Mouse (Mus musculus): ENCODE measurements around the gene Vps13d. TPM values are rescaled to one million over a fixed set of nuclear protein-coding genes. Genes with fewer than 3 reads are reported as not detected.

The Vps13d gene
- polyA plus RNA-seq, 1 experiment from 2014 or later, result 3.5 TPM

- WGBS (ENCODE audit: insufficient replicate concordance), result 83% methylated on average over 7 of the region's 7 CpGs
- Histone ChIP-seq H3K36me3 (replicated peaks) (peaks cover 17% of the 10 kb centered on the region), H3K9ac (no peak overlapping the region), H3K4me2 (no peak overlapping the region), H3K27me3 (no peaks in the 10 kb centered on the region), H3K27ac (replicated peaks) (no peak overlapping the region), H3K4me1 (replicated peaks) (no peaks in the 10 kb centered on the region; the same call in 1 of the 2 replicates), H3K4me3 (replicated peaks) (no peak overlapping the region), H3K9me3 (replicated peaks) (no peaks in the 10 kb centered on the region)
- no peak for ATAC-seq (ENCODE audit: insufficient read depth)
Measured at GRCm38 (mm10) chr4:144931167-144931566, 263.6 kb downstream of the Vps13d start.

- ATAC-seq (ENCODE audit: insufficient read depth), result no peak
- Histone ChIP-seq H3K9ac (no peak overlapping the region), H3K4me1 (replicated peaks) (no peaks in the 10 kb centered on the region; the same call in 1 of the 2 replicates), H3K27me3 (no peaks in the 10 kb centered on the region), H3K27ac (replicated peaks) (no peak overlapping the region), H3K9me3 (replicated peaks) (no peaks in the 10 kb centered on the region), H3K4me3 (replicated peaks) (no peak overlapping the region), H3K4me2 (no peak overlapping the region), H3K36me3 (replicated peaks) (peaks cover 20% of the 10 kb centered on the region)
- WGBS (ENCODE audit: insufficient replicate concordance), result 26% methylated on average over 10 of the region's 10 CpGs
Measured at GRCm38 (mm10) chr4:144930366-144930765, 264.4 kb downstream of the Vps13d start.

GRCm38 (mm10) chr4:144929811-144930221, 265.0 kb downstream of the Vps13d start:
- no peak for ATAC-seq (ENCODE audit: insufficient read depth)
- Histone ChIP-seq H3K36me3 (replicated peaks) (peaks cover 20% of the 10 kb centered on the region), H3K4me1 (replicated peaks) (no peaks in the 10 kb centered on the region; the same call in 1 of the 2 replicates), H3K9ac (no peak overlapping the region), H3K9me3 (replicated peaks) (no peaks in the 10 kb centered on the region), H3K4me2 (no peak overlapping the region), H3K27me3 (no peaks in the 10 kb centered on the region), H3K4me3 (replicated peaks) (no peak overlapping the region), H3K27ac (replicated peaks) (no peak overlapping the region)
- WGBS (ENCODE audit: insufficient replicate concordance), result 67% methylated on average over 1 of the region's 1 CpGs

GRCm38 (mm10) chr4:144928693-144929436, 265.9 kb downstream of the Vps13d start:
- no peak overlapping the region for H3K4me2 ChIP-seq
- no peak overlapping the region for H3K9ac ChIP-seq
- WGBS (ENCODE audit: insufficient replicate concordance), result 66% methylated on average over 5 of the region's 5 CpGs
- no peak for ATAC-seq (ENCODE audit: insufficient read depth)
- H3K4me3 ChIP-seq (replicated peaks), result no peak overlapping the region
- no peak overlapping the region for H3K27ac ChIP-seq (replicated peaks)
- no peaks in the 10 kb centered on the region; the same call in 1 of the 2 replicates for H3K4me1 ChIP-seq (replicated peaks)
- H3K9me3 ChIP-seq (replicated peaks), result no peaks in the 10 kb centered on the region
- peaks cover 22% of the 10 kb centered on the region for H3K36me3 ChIP-seq (replicated peaks)
- H3K27me3 ChIP-seq, result no peaks in the 10 kb centered on the region

Other genes starting within 250 kb of the Vps13d start
- 7.7 and 9.3 TPM in 2 replicates for gene Tnfrsf1b, start 51.9 kb upstream of the Vps13d start, polyA plus RNA-seq (2015; fragmentation: Nextera tagmentation; extraction: Ambion mirVana)
- gene Tnfrsf8, start 120.2 kb upstream of the Vps13d start, polyA plus RNA-seq (2015; fragmentation: Nextera tagmentation; extraction: Ambion mirVana), result 0.06 and 0.07 TPM in 2 replicates

All from liver, embryonic 15.5 days (tissue).